Mouse (Mus musculus) thymus, postnatal 25 days (tissue): Measurements from ENCODE around the gene Nckap5.
A peak's percentile ranks its signal among the peaks of the same experiment; 100 is the strongest.

Source experiments
- DNase-seq: peaks from one replicate; pipeline ENCODE4 v3.0.0; 2022

The Nckap5 gene

GRCm38 (mm10) chr1:126612916-126613315 is 217.7 kb downstream of the Nckap5 start:
- DNase-seq, result no peak

- DNase-seq, result no peak
Observed at GRCm38 (mm10) chr1:126608586-126608985, 222.0 kb downstream of the Nckap5 start.

GRCm38 (mm10) chr1:126606189-126607080 is 224.2 kb downstream of the Nckap5 start:
- DNase-seq, result no peak

- no peak for DNase-seq
Observed at GRCm38 (mm10) chr1:126604551-126604950, 226.0 kb downstream of the Nckap5 start.

GRCm38 (mm10) chr1:126603771-126604515 is 226.7 kb downstream of the Nckap5 start:
- no peak for DNase-seq

- no peak for DNase-seq
Observed at GRCm38 (mm10) chr1:126600596-126600995, 230.0 kb downstream of the Nckap5 start.

GRCm38 (mm10) chr1:126597376-126597775 is 233.2 kb downstream of the Nckap5 start:
- DNase-seq, result no peak

- DNase-seq, result no peak
Observed at GRCm38 (mm10) chr1:126594796-126595195, 235.8 kb downstream of the Nckap5 start.

GRCm38 (mm10) chr1:126593044-126593805 is 237.4 kb downstream of the Nckap5 start:
- DNase-seq, result no peak

GRCm38 (mm10) chr1:126590911-126591310 is 239.7 kb downstream of the Nckap5 start:
- DNase-seq, result no peak

- DNase-seq, result no peak
Observed at GRCm38 (mm10) chr1:126578163-126578562, 252.4 kb downstream of the Nckap5 start.

- DNase-seq, result no peak
Observed at GRCm38 (mm10) chr1:126574295-126574694, 256.3 kb downstream of the Nckap5 start.

GRCm38 (mm10) chr1:126573714-126574113 is 256.9 kb downstream of the Nckap5 start:
- DNase-seq, result no peak

GRCm38 (mm10) chr1:126573097-126573496 is 257.5 kb downstream of the Nckap5 start:
- DNase-seq, result no peak

- no peak for DNase-seq
Observed at GRCm38 (mm10) chr1:126569611-126570238, 260.9 kb downstream of the Nckap5 start.

- DNase-seq, result peak; percentile 36
Observed at GRCm38 (mm10) chr1:126568520-126569197, 261.9 kb downstream of the Nckap5 start.

- no peak for DNase-seq
Observed at GRCm38 (mm10) chr1:126565151-126565725, 265.4 kb downstream of the Nckap5 start.

- no peak for DNase-seq
Observed at GRCm38 (mm10) chr1:126560931-126561330, 269.7 kb downstream of the Nckap5 start.

- DNase-seq, result no peak
Observed at GRCm38 (mm10) chr1:126557791-126558294, 272.8 kb downstream of the Nckap5 start.

- no peak for DNase-seq
Observed at GRCm38 (mm10) chr1:126547979-126548378, 282.6 kb downstream of the Nckap5 start.

- no peak for DNase-seq
Observed at GRCm38 (mm10) chr1:126544471-126544870, 286.1 kb downstream of the Nckap5 start.
